Mouse (Mus musculus): ENCODE measurements around the gene Med27. TPM values are rescaled to one million over a fixed set of nuclear protein-coding genes. Genes with fewer than 3 reads are reported as not detected.

Med27 gene
- total RNA-seq (2023): 38.2 to 51.3 TPM (median 45.8 TPM) in 4 replicates

DNA sequence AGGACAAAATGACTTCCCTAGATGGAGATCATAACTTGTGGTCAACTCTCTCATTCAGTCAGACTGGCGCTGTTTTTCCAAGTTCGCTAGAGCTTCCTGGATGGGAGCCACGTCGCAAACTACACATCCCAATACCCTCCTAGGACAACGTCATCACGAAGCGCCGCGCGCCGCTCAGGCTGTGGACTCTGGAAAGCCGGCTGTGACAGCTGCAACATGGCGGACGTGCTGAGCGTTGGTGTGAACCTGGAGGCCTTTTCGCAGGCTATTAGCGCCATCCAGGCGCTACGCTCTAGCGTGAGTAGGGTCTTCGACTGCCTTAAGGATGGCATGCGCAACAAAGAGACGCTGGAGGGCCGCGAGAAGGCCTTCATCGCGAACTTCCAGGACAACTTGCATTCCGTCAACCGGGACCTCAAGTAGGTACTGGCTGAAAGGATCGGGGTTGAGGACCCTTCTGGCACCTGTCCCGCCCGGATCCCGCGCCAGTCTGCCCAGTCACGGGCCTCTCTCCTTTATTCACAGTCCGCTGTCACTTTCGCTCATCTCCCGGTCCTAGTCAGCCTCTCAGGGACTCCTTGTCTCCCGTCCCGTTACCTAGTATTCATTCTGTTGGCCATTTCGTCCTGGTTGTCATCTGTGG is at the start of gene Med27:
TSS of gene Med27 (plus strand) at position 191 of the 643 bp plus-strand sequence.

Other genes with a start within 250 kb of the Med27 start
- 73.0 to 74.7 TPM (median 73.6 TPM) in 4 replicates for gene Setx, start 222.6 kb upstream of the Med27 start, total RNA-seq (2023)
- gene Ntng2, start 93.8 kb upstream of the Med27 start, total RNA-seq (2023): 4.4 to 9.3 TPM (median 6.8 TPM) in 4 replicates